24 mouse cellular contexts compared by ENCODE assay signal in the genomic region with DNA sequence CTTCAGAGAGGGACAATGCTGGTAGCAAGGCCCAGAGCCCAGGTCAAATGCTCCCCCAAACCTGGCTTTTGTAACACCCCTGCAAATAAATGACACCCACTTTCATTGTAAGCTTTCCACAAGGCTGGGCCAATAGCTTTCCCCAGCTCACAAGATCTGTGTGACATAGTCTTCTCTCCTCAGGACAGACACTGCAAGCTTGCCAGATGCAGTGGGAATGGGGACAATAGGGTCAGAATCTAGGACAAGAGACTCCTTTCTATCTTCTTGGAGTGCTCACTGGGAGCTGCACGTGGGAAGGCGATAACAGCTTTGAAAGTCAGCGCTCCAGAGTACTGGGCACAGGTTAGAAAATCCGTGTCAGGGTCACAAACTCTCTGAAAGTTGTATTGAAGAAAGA. TPM values are rescaled to one million over a fixed set of nuclear protein-coding genes. Genes with fewer than 3 reads are reported as not detected.
A peak's percentile ranks its signal among the peaks of the same experiment; 100 is the strongest.
DNase-seq lines count a peak whose midpoint lies in the region; ATAC-seq and TF ChIP-seq lines count a peak whose summit lies in the region.
"Had no signal": no experiment of that assay in that cellular context is flagged by ENCODE, and none has a peak within 500 bp of the region (broad histone marks: within the 10 kb centered on the region; RNA-seq: fewer than 3 reads in every experiment).

No protein-coding gene starts in this region.

- no peaks in the 10 kb centered on the region for H3K36me3 ChIP-seq in heart, embryonic 13.5 days
- H3K36me3 ChIP-seq in heart, embryonic 16.5 days (ENCODE audit: control insufficient read depth, insufficient read depth), result no peaks in the 10 kb centered on the region; the same call in 1 of the 2 replicates
- H3K36me3 ChIP-seq in heart, adult 2 months (ENCODE audit: control insufficient read depth, insufficient read depth, low read length), result peaks cover 2% of the 10 kb centered on the region; the same call in 1 of the 2 replicates
- H3K36me3 ChIP-seq: embryonic facial prominence, embryonic 10.5 days; embryonic facial prominence, embryonic 13.5 days; forebrain, embryonic 12.5 days; forebrain, embryonic 15.5 days; heart, embryonic 12.5 days; hindbrain, embryonic 12.5 days; hindbrain, embryonic 15.5 days had no signal

- H3K4me3 ChIP-seq in heart, embryonic 13.5 days, result no peak overlapping the region
- H3K4me3 ChIP-seq in heart, embryonic 16.5 days (ENCODE audit: low read length), result no peak overlapping the region
- no peak overlapping the region for H3K4me3 ChIP-seq in heart, adult 2 months
- H3K4me3 ChIP-seq in brown adipose tissue, adult 24 weeks (ENCODE audit: insufficient read depth, low read depth, low read length), result no peak overlapping the region
- H3K4me3 ChIP-seq: embryonic facial prominence, embryonic 13.5 days; erythroblast, embryonic 14.5 days; forebrain, embryonic 12.5 days; forebrain, embryonic 15.5 days; heart, embryonic 12.5 days; hindbrain, embryonic 12.5 days; hindbrain, embryonic 15.5 days had no signal

- peaks cover 48% of the 10 kb centered on the region for H3K4me1 ChIP-seq in heart, embryonic 13.5 days
- peaks cover 36% of the 10 kb centered on the region for H3K4me1 ChIP-seq in heart, embryonic 16.5 days (ENCODE audit: control insufficient read depth, insufficient read depth, low read length)
- H3K4me1 ChIP-seq in heart, adult 2 months (ENCODE audit: control insufficient read depth, insufficient read depth, low read length), result peaks cover 10% of the 10 kb centered on the region
- peaks cover 25% of the 10 kb centered on the region; the same call in 1 of the 2 replicates for H3K4me1 ChIP-seq in brown adipose tissue, adult 24 weeks (ENCODE audit: control insufficient read depth, insufficient read depth, insufficient read length, low read length)

- no peak for TF ChIP-seq POLR2A in heart, adult 2 months (IDR thresholded peaks at IDR 0.05; ENCODE audit: insufficient read depth, low read depth, low read length)

- no peak for TF ChIP-seq EP300 in heart, adult 2 months (IDR thresholded peaks at IDR 0.05; ENCODE audit: insufficient read depth, low read depth, low read length)

- ATAC-seq in heart, embryonic 13.5 days (ENCODE audit: extremely low read depth, insufficient number of reproducible peaks, low FRiP score, low TSS enrichment), result no peak
- ATAC-seq in heart, embryonic 16.5 days (replicated peaks; ENCODE audit: extremely low read depth, insufficient read depth, low FRiP score), result no peak
- ATAC-seq: forebrain, embryonic 15.5 days; intestine, postnatal 0 days had no signal

- peaks cover 2% of the 10 kb centered on the region; the same call in 1 of the 2 replicates for H3K9me3 ChIP-seq in heart, embryonic 13.5 days
- H3K9me3 ChIP-seq in heart, embryonic 16.5 days (replicated peaks; ENCODE audit: control insufficient read depth, low read length), result peaks cover 2% of the 10 kb centered on the region; the same call in 1 of the 2 replicates
- H3K9me3 ChIP-seq: embryonic facial prominence, embryonic 10.5 days; embryonic facial prominence, embryonic 13.5 days; forebrain, embryonic 12.5 days; forebrain, embryonic 15.5 days; hindbrain, embryonic 12.5 days; hindbrain, embryonic 15.5 days had no signal

- no peak overlapping the region for H3K4me2 ChIP-seq in heart, embryonic 13.5 days
- H3K4me2 ChIP-seq in heart, embryonic 16.5 days (ENCODE audit: low read depth, low read length), result no peak overlapping the region
- H3K4me2 ChIP-seq: embryonic facial prominence, embryonic 13.5 days; forebrain, embryonic 15.5 days; hindbrain, embryonic 12.5 days; hindbrain, embryonic 15.5 days had no signal

- WGBS in heart, embryonic 13.5 days, result 62% methylated on average over 4 of the region's 4 CpGs
- WGBS in heart, embryonic 16.5 days, result 66% methylated on average over 4 of the region's 4 CpGs
- 53% methylated on average over 4 of the region's 4 CpGs for WGBS in heart, adult 2 months

- no peaks in the 10 kb centered on the region for H3K27me3 ChIP-seq in heart, embryonic 13.5 days (replicated peaks)
- H3K27me3 ChIP-seq in heart, embryonic 16.5 days (ENCODE audit: control insufficient read depth, insufficient read depth, low read length), result no peaks in the 10 kb centered on the region
- H3K27me3 ChIP-seq in heart, adult 2 months (ENCODE audit: control insufficient read depth, insufficient read depth, low read length), result no peaks in the 10 kb centered on the region
- H3K27me3 ChIP-seq: heart, embryonic 12.5 days had no signal

- no peak for TF ChIP-seq CTCF in heart, adult 2 months (IDR thresholded peaks at IDR 0.05)

- DNase-seq in heart, postnatal 36 days, result no peak
- no peak for DNase-seq in heart, adult 2 months
- peak; percentile 56 for DNase-seq in testis, postnatal 14 days (ENCODE audit: low spot score)
- no peak for DNase-seq in testis, postnatal 10 days (ENCODE audit: low spot score)
- no peak for DNase-seq in embryo, embryonic 10.5 days (ENCODE audit: low spot score)
- DNase-seq: adrenal gland, adult 8-10 months; adrenal gland, postnatal 25 days; cerebellum, adult 11 months; cerebellum, adult 9-11 months; cerebellum, postnatal 25 days; embryo, embryonic 11 days; gastrocnemius, postnatal 25 days had no signal

- 0 out of 2 replicates have a peak overlapping the region, but pooled peaks have one; percentile 96 for H3K27ac ChIP-seq in heart, embryonic 13.5 days (replicated peaks)
- H3K27ac ChIP-seq in heart, embryonic 16.5 days (ENCODE audit: low read length), result peak overlapping the region; percentile 94
- no peak overlapping the region for H3K27ac ChIP-seq in heart, adult 2 months
- H3K27ac ChIP-seq in brown adipose tissue, adult 24 weeks (replicated peaks; ENCODE audit: low read depth, low read length), result peak overlapping the region; percentile 86; the same call in 1 of the 2 replicates
- H3K27ac ChIP-seq: embryonic facial prominence, embryonic 10.5 days; embryonic facial prominence, embryonic 13.5 days; forebrain, embryonic 12.5 days; forebrain, embryonic 15.5 days; hindbrain, embryonic 12.5 days; hindbrain, embryonic 15.5 days had no signal

- intact Hi-C loops in heart, postnatal 36 days (cut with DNase I), result no loop called here
- intact Hi-C loops in heart, adult 2 months (cut with DNase I), result no loop called here

- H3K79me2 ChIP-seq in heart, adult 2 months (replicated peaks; ENCODE audit: control insufficient read depth, insufficient read depth, low read length), result no peaks in the 10 kb centered on the region

- H3K9ac ChIP-seq in heart, embryonic 13.5 days, result peak overlapping the region; percentile 87; the same call in 1 of the 2 replicates
- H3K9ac ChIP-seq in heart, embryonic 16.5 days (ENCODE audit: low read length), result peak overlapping the region; percentile 80; the same call in 1 of the 2 replicates
- H3K9ac ChIP-seq in heart, adult 2 months (ENCODE audit: low read depth, low read length), result no peak overlapping the region
- H3K9ac ChIP-seq: embryonic facial prominence, embryonic 13.5 days; forebrain, embryonic 12.5 days; forebrain, embryonic 15.5 days; hindbrain, embryonic 12.5 days; hindbrain, embryonic 15.5 days had no signal

RNA-seq across cellular contexts. Expression of a gene that starts 1.2 kb away (rescaled TPM):
- polyA plus RNA-seq in heart, embryonic 13.5 days (2015; fragmentation: Nextera tagmentation; extraction: Ambion mirVana), result 18.8 and 20.8 TPM in 2 replicates
- total RNA-seq in heart, postnatal 36 days (2021), result 1 to 10 TPM; 7.6 to 8.0 TPM
- 22.6 and 25.1 TPM in 2 replicates for polyA plus RNA-seq in heart, embryonic 16.5 days (2015; fragmentation: Nextera tagmentation; extraction: Ambion mirVana)
- total RNA-seq in heart, adult 2 months (2021), result 1 to 10 TPM; 6.5 to 9.7 TPM
- 9.2 and 24.8 TPM in 2 replicates for polyA plus RNA-seq in heart, adult 2 months (2012; rRNA removed)
- 42.5 and 46.3 TPM in 2 replicates for polyA plus RNA-seq in brown adipose tissue, adult 24 weeks (2012; ENCODE audit: insufficient read depth, insufficient read length, missing spikeins)
- polyA plus RNA-seq: erythroblast, embryonic 14.5 days had no signal

RNA-seq across cellular contexts. Expression of a gene that starts 18.7 kb away (rescaled TPM):
- polyA plus RNA-seq in heart, embryonic 13.5 days (2015; fragmentation: Nextera tagmentation; extraction: Ambion mirVana), result 42.2 and 45.3 TPM in 2 replicates
- 10 to 100 TPM; 10.8 to 11.8 TPM for total RNA-seq in heart, postnatal 36 days (2021)
- 36.7 and 38.5 TPM in 2 replicates for polyA plus RNA-seq in heart, embryonic 16.5 days (2015; fragmentation: Nextera tagmentation; extraction: Ambion mirVana)
- 10 to 100 TPM; 10.3 to 10.8 TPM for total RNA-seq in heart, adult 2 months (2021)
- polyA plus RNA-seq in heart, adult 2 months (2012; rRNA removed), result 18.6 and 19.8 TPM in 2 replicates
- 57.5 and 65.4 TPM in 2 replicates for polyA plus RNA-seq in brown adipose tissue, adult 24 weeks (2012; ENCODE audit: insufficient read depth, insufficient read length, missing spikeins)

RNA-seq across cellular contexts. Expression of a gene that starts 45.9 kb away (rescaled TPM):
- 315 and 354 TPM in 2 replicates for polyA plus RNA-seq in heart, embryonic 13.5 days (2015; fragmentation: Nextera tagmentation; extraction: Ambion mirVana)
- total RNA-seq in heart, postnatal 36 days (2021), result 100 to 1,000 TPM; 234 to 241 TPM
- polyA plus RNA-seq in heart, embryonic 16.5 days (2015; fragmentation: Nextera tagmentation; extraction: Ambion mirVana), result 340 and 364 TPM in 2 replicates
- total RNA-seq in heart, adult 2 months (2021), result 100 to 1,000 TPM; 205 to 213 TPM
- polyA plus RNA-seq in heart, adult 2 months (2012; rRNA removed), result 136 and 193 TPM in 2 replicates
- polyA plus RNA-seq in brown adipose tissue, adult 24 weeks (2012; ENCODE audit: insufficient read depth, insufficient read length, missing spikeins), result 212 and 213 TPM in 2 replicates
